Mouse (Mus musculus): ENCODE data around the gene Tns3. TPM values are rescaled to one million over a fixed set of nuclear protein-coding genes. Genes with fewer than 3 reads are reported as not detected.
A peak's percentile ranks its signal among the peaks of the same experiment; 100 is the strongest.

Tns3 gene
- polyA plus RNA-seq, 1 experiment from 2014 or later, result 10.1 TPM

- 89% methylated on average over 12 of the region's 12 CpGs for WGBS
- H3K27ac ChIP-seq (ENCODE audit: low read depth, low read length), result no peak overlapping the region
- H3K9me3 ChIP-seq (ENCODE audit: control insufficient read depth, low read length), result no peaks in the 10 kb centered on the region
- H3K9ac ChIP-seq (ENCODE audit: low read length), result no peak overlapping the region
- no peaks in the 10 kb centered on the region for H3K36me3 ChIP-seq (ENCODE audit: control insufficient read depth, insufficient read depth, low read length)
- DNase-seq (ENCODE audit: low spot score), result no peak
- no peak overlapping the region for H3K4me3 ChIP-seq (ENCODE audit: low read depth, low read length)
- H3K4me1 ChIP-seq (ENCODE audit: control insufficient read depth, insufficient read depth, low read length), result peaks cover 10% of the 10 kb centered on the region
- H3K27me3 ChIP-seq (ENCODE audit: control insufficient read depth, insufficient read depth, low read length), result no peaks in the 10 kb centered on the region
- ATAC-seq (ENCODE audit: insufficient read depth, low FRiP score, low TSS enrichment), result no peak
- no peak overlapping the region for H3K4me2 ChIP-seq (ENCODE audit: low read depth)
Measured at GRCm38 (mm10) chr11:8472439-8472838, 191.9 kb downstream of the Tns3 start.

- no peak for DNase-seq (ENCODE audit: low spot score)
- H3K9ac ChIP-seq (ENCODE audit: low read length), result no peak overlapping the region
- H3K4me2 ChIP-seq (ENCODE audit: low read depth), result no peak overlapping the region
- WGBS, result 93% methylated on average over 3 of the region's 3 CpGs
- no peaks in the 10 kb centered on the region for H3K27me3 ChIP-seq (ENCODE audit: control insufficient read depth, insufficient read depth, low read length)
- no peak overlapping the region for H3K27ac ChIP-seq (ENCODE audit: low read depth, low read length)
- ATAC-seq (ENCODE audit: insufficient read depth, low FRiP score, low TSS enrichment), result no peak
- H3K9me3 ChIP-seq (ENCODE audit: control insufficient read depth, low read length), result no peaks in the 10 kb centered on the region
- H3K4me3 ChIP-seq (ENCODE audit: low read depth, low read length), result no peak overlapping the region
- H3K4me1 ChIP-seq (ENCODE audit: control insufficient read depth, insufficient read depth, low read length), result peaks cover 11% of the 10 kb centered on the region
- H3K36me3 ChIP-seq (ENCODE audit: control insufficient read depth, insufficient read depth, low read length), result no peaks in the 10 kb centered on the region; the same call in 1 of the 2 replicates
Measured at GRCm38 (mm10) chr11:8471535-8471934, 192.8 kb downstream of the Tns3 start.

- Histone ChIP-seq H3K27me3 (ENCODE audit: control insufficient read depth, insufficient read depth, low read length) (no peaks in the 10 kb centered on the region), H3K36me3 (ENCODE audit: control insufficient read depth, insufficient read depth, low read length) (no peaks in the 10 kb centered on the region; the same call in 1 of the 2 replicates), H3K27ac (ENCODE audit: low read depth, low read length) (no peak overlapping the region), H3K4me1 (ENCODE audit: control insufficient read depth, insufficient read depth, low read length) (peaks cover 11% of the 10 kb centered on the region), H3K4me2 (ENCODE audit: low read depth) (no peak overlapping the region), H3K9me3 (ENCODE audit: control insufficient read depth, low read length) (no peaks in the 10 kb centered on the region), H3K9ac (ENCODE audit: low read length) (no peak overlapping the region), H3K4me3 (ENCODE audit: low read depth, low read length) (no peak overlapping the region)
- WGBS, result 72% methylated on average over 9 of the region's 9 CpGs
- DNase-seq (ENCODE audit: low spot score) (no peak), ATAC-seq (ENCODE audit: insufficient read depth, low FRiP score, low TSS enrichment) (no peak)
Measured at GRCm38 (mm10) chr11:8469537-8469936, 194.8 kb downstream of the Tns3 start.

- peak overlapping the region; percentile 27; the same call in 1 of the 2 replicates for H3K27ac ChIP-seq (ENCODE audit: low read depth, low read length)
- WGBS, result under 1% methylated on average over 33 of the region's 33 CpGs
- no peaks in the 10 kb centered on the region; the same call in none of the 2 replicates for H3K36me3 ChIP-seq (ENCODE audit: control insufficient read depth, insufficient read depth, low read length)
- H3K4me2 ChIP-seq (ENCODE audit: low read depth), result peak overlapping the region; percentile 71
- H3K4me1 ChIP-seq (ENCODE audit: control insufficient read depth, insufficient read depth, low read length), result peaks cover 11% of the 10 kb centered on the region
- peak overlapping the region; percentile 32 for H3K4me3 ChIP-seq (ENCODE audit: low read depth, low read length)
- H3K9me3 ChIP-seq (ENCODE audit: control insufficient read depth, low read length), result no peaks in the 10 kb centered on the region
- peak overlapping the region; percentile 55 for H3K9ac ChIP-seq (ENCODE audit: low read length)
- peak; percentile 62 for DNase-seq (ENCODE audit: low spot score)
- ATAC-seq (ENCODE audit: insufficient read depth, low FRiP score, low TSS enrichment), result peak; percentile 74
- no peaks in the 10 kb centered on the region for H3K27me3 ChIP-seq (ENCODE audit: control insufficient read depth, insufficient read depth, low read length)
Measured at GRCm38 (mm10) chr11:8468161-8469091, 195.9 kb downstream of the Tns3 start.

GRCm38 (mm10) chr11:8467403-8468160, 196.8 kb downstream of the Tns3 start:
- peaks cover 11% of the 10 kb centered on the region for H3K4me1 ChIP-seq (ENCODE audit: control insufficient read depth, insufficient read depth, low read length)
- H3K4me3 ChIP-seq (ENCODE audit: low read depth, low read length), result peak overlapping the region; percentile 32; the same call in 1 of the 2 replicates
- H3K36me3 ChIP-seq (ENCODE audit: control insufficient read depth, insufficient read depth, low read length), result no peaks in the 10 kb centered on the region; the same call in none of the 2 replicates
- H3K9ac ChIP-seq (ENCODE audit: low read length), result peak overlapping the region; percentile 55
- DNase-seq (ENCODE audit: low spot score) (no peak), ATAC-seq (ENCODE audit: insufficient read depth, low FRiP score, low TSS enrichment) (peak; percentile 32)
- 34% methylated on average over 13 of the region's 13 CpGs for WGBS
- no peaks in the 10 kb centered on the region for H3K27me3 ChIP-seq (ENCODE audit: control insufficient read depth, insufficient read depth, low read length)
- peak overlapping the region; percentile 71 for H3K4me2 ChIP-seq (ENCODE audit: low read depth)
- 0 out of 2 replicates have a peak overlapping the region, but pooled peaks have one; percentile 8 for H3K27ac ChIP-seq (ENCODE audit: low read depth, low read length)
- no peaks in the 10 kb centered on the region for H3K9me3 ChIP-seq (ENCODE audit: control insufficient read depth, low read length)

GRCm38 (mm10) chr11:8463866-8464265, 200.5 kb downstream of the Tns3 start:
- no peak overlapping the region for H3K4me3 ChIP-seq (ENCODE audit: low read depth, low read length)
- WGBS, result 79% methylated on average over 2 of the region's 2 CpGs
- H3K27me3 ChIP-seq (ENCODE audit: control insufficient read depth, insufficient read depth, low read length), result no peaks in the 10 kb centered on the region
- no peak for ATAC-seq (ENCODE audit: insufficient read depth, low FRiP score, low TSS enrichment)
- no peak overlapping the region for H3K4me2 ChIP-seq (ENCODE audit: low read depth)
- H3K36me3 ChIP-seq (ENCODE audit: control insufficient read depth, insufficient read depth, low read length), result no peaks in the 10 kb centered on the region; the same call in none of the 2 replicates
- H3K9me3 ChIP-seq (ENCODE audit: control insufficient read depth, low read length), result no peaks in the 10 kb centered on the region
- no peak overlapping the region for H3K27ac ChIP-seq (ENCODE audit: low read depth, low read length)
- H3K9ac ChIP-seq (ENCODE audit: low read length), result no peak overlapping the region
- H3K4me1 ChIP-seq (ENCODE audit: control insufficient read depth, insufficient read depth, low read length), result peaks cover 11% of the 10 kb centered on the region
- no peak for DNase-seq (ENCODE audit: low spot score)

- WGBS, result 96% methylated on average over 3 of the region's 3 CpGs
- Histone ChIP-seq H3K4me3 (ENCODE audit: low read depth, low read length) (no peak overlapping the region), H3K9me3 (ENCODE audit: control insufficient read depth, low read length) (no peaks in the 10 kb centered on the region), H3K4me1 (ENCODE audit: control insufficient read depth, insufficient read depth, low read length) (peaks cover 5% of the 10 kb centered on the region), H3K27me3 (ENCODE audit: control insufficient read depth, insufficient read depth, low read length) (no peaks in the 10 kb centered on the region), H3K27ac (ENCODE audit: low read depth, low read length) (no peak overlapping the region), H3K36me3 (ENCODE audit: control insufficient read depth, insufficient read depth, low read length) (no peaks in the 10 kb centered on the region; the same call in none of the 2 replicates), H3K9ac (ENCODE audit: low read length) (no peak overlapping the region), H3K4me2 (ENCODE audit: low read depth) (no peak overlapping the region)
- no peak for ATAC-seq (ENCODE audit: insufficient read depth, low FRiP score, low TSS enrichment)
- DNase-seq (ENCODE audit: low spot score), result no peak
Measured at GRCm38 (mm10) chr11:8462827-8463405, 201.4 kb downstream of the Tns3 start.

GRCm38 (mm10) chr11:8460835-8461234, 203.5 kb downstream of the Tns3 start:
- H3K27me3 ChIP-seq (ENCODE audit: control insufficient read depth, insufficient read depth, low read length), result no peaks in the 10 kb centered on the region
- no peaks in the 10 kb centered on the region; the same call in 1 of the 2 replicates for H3K4me1 ChIP-seq (ENCODE audit: control insufficient read depth, insufficient read depth, low read length)
- H3K4me2 ChIP-seq (ENCODE audit: low read depth), result no peak overlapping the region
- 91% methylated on average over 4 of the region's 4 CpGs for WGBS
- DNase-seq (ENCODE audit: low spot score), result no peak
- ATAC-seq (ENCODE audit: insufficient read depth, low FRiP score, low TSS enrichment), result no peak
- H3K9me3 ChIP-seq (ENCODE audit: control insufficient read depth, low read length), result no peaks in the 10 kb centered on the region
- no peaks in the 10 kb centered on the region; the same call in 1 of the 2 replicates for H3K36me3 ChIP-seq (ENCODE audit: control insufficient read depth, insufficient read depth, low read length)
- H3K4me3 ChIP-seq (ENCODE audit: low read depth, low read length), result no peak overlapping the region
- no peak overlapping the region for H3K27ac ChIP-seq (ENCODE audit: low read depth, low read length)
- no peak overlapping the region for H3K9ac ChIP-seq (ENCODE audit: low read length)
